Mouse (Mus musculus) ES-Bruce4 (cell line): ENCODE measurements around the gene Ext2.

Experiments
- CTCF ChIP-seq: IDR thresholded peaks from one replicate; pipeline ENCODE4 v1.8.1; 2011; ENCODE audit warnings: low read depth, low read length
- POLR2A ChIP-seq: IDR thresholded peaks from one replicate; pipeline ENCODE4 v1.8.1; 2011; ENCODE audit warnings: low read length; ENCODE audit not compliant: insufficient read depth

DNA sequence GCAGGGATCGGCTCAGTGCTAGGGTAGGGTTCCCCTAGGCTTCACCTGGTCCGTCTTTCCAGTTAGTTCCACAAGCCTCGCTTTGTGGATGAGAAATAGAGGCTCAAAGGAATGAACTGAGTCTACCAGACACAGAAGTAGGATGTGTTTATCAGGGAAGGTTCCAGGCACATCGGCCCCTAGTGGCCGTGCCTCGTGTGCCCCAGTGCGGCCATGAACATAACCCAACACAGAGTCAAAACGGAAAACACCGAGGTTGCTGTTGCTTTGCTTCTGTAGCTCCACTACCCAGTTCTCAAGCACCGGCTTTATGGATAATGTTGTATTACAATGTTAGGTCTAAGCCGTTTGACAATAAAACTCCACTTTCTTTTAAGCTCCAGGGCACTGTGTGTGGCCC, 46.2 kb upstream of the Ext2 start:
- TF ChIP-seq POLR2A (no peak), CTCF (peak; percentile 30)
